Mouse (Mus musculus) bone marrow, adult 2 months (tissue): ENCODE measurements around the gene Cfap36. TPM values are rescaled to one million over a fixed set of nuclear protein-coding genes. Genes with fewer than 3 reads are reported as not detected.

Source experiments
- H3K27ac ChIP-seq: fragments of 200-500 bp; 2 replicates; pipeline ENCODE4 v1.5.1; 2012; ENCODE audit warnings: low read depth, mild to moderate bottlenecking, control low read depth, inconsistent platforms, low read length; ENCODE audit not compliant: control insufficient read depth, poor library complexity, insufficient read depth
- H3K4me1 ChIP-seq: fragments of 200-500 bp; 2 replicates; pipeline ENCODE4 v1.6.1; 2011; ENCODE audit warnings: low read length; ENCODE audit not compliant: control insufficient read depth, insufficient read depth
- H3K4me3 ChIP-seq: fragments of 200-500 bp; replicated peaks from 2 replicates; pipeline ENCODE3; 2011; ENCODE audit warnings: mild to moderate bottlenecking, low read depth, low read length, control low read depth; ENCODE audit not compliant: control insufficient read depth
- CTCF ChIP-seq: fragments of 200-500 bp; IDR thresholded peaks from 2 replicates; pipeline ENCODE4 v1.5.1; 2011; ENCODE audit warnings: low read length, control low read depth; ENCODE audit not compliant: control insufficient read depth, insufficient read depth
- POLR2A ChIP-seq: fragments of 200-500 bp; IDR thresholded peaks from 2 replicates; pipeline ENCODE4 v1.6.1; 2011; ENCODE audit warnings: low read depth, mild to moderate bottlenecking, control low read depth, low read length, borderline replicate concordance; ENCODE audit not compliant: control insufficient read depth
- WGBS: fragments of 180-500 bp; shearing (Covaris S2); methylation state at CpG from one replicate; pipeline ENCODE4 v1.1.7; 2018; 5-methylcytosine and 5-hydroxymethylcytosine counted together
- polyA plus RNA-seq: library from polyadenylated mRNA; stranded (reverse); fragments of >200 nt; gene quantifications from 2 replicates; pipeline ENCODE4 v1.2.4, GENCODE M21; 2011; ENCODE audit warnings: low replicate concordance; ENCODE audit not compliant: missing spikeins, insufficient read depth, insufficient read length

The Cfap36 gene
- polyA plus RNA-seq, 1 experiment = 12.1 TPM

DNA sequence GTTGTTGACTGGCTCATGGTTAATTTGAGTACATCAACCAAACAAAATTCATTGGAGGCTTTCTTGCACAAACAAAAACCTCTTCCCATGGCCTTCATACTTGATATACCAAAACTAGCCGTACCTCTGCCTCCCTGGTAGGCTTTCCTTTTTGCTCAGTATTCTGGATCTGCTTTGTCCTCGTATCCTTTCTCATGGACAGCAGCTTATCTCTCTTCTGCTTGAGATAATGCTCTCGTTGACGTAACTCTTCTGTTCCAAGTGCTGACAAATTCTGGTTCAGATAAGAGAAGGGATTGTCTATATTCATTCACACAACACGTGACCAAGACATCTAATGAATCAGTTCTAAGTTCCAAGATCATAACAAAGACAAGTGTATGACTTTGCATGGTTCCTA is 24.9 kb downstream of the Cfap36 start:
- 70% methylated on average over 5 of the region's 5 CpGs for WGBS
- TF ChIP-seq POLR2A (no peak), CTCF (no peak)
- no peak overlapping the region for H3K4me3 ChIP-seq
- no peak overlapping the region for H3K27ac ChIP-seq
- H3K4me1 ChIP-seq = no peaks in the 10 kb centered on the region

DNA sequence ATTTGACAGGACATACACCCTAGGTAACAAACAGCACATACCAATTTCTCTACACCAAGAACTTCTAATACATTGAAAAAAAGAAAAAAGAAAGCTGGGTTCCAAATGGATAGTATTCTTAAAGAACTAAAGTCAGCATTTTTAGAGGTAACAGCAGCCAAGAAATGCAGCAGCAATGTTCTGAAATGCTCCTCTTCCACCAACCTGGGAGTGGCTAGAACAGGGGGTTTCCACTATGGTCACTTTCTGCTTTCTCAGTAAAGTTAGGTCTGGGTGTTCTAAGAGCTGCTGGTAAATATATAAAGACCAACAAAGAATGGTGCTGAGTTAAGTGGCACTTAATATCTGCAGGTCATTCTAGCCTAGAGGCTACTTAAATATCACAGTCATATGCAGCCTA is 28.2 kb downstream of the Cfap36 start:
- no peak overlapping the region for H3K27ac ChIP-seq
- H3K4me3 ChIP-seq = no peak overlapping the region
- TF ChIP-seq POLR2A (no peak), CTCF (no peak)
- H3K4me1 ChIP-seq = no peaks in the 10 kb centered on the region

GRCm38 (mm10) chr11:29216196-29216595 is 31.0 kb downstream of the Cfap36 start:
- no peak overlapping the region for H3K27ac ChIP-seq
- H3K4me3 ChIP-seq = no peak overlapping the region
- WGBS = 65% methylated on average over 2 of the region's 2 CpGs
- H3K4me1 ChIP-seq = no peaks in the 10 kb centered on the region
- TF ChIP-seq POLR2A = no peak
- no peak for TF ChIP-seq CTCF

DNA sequence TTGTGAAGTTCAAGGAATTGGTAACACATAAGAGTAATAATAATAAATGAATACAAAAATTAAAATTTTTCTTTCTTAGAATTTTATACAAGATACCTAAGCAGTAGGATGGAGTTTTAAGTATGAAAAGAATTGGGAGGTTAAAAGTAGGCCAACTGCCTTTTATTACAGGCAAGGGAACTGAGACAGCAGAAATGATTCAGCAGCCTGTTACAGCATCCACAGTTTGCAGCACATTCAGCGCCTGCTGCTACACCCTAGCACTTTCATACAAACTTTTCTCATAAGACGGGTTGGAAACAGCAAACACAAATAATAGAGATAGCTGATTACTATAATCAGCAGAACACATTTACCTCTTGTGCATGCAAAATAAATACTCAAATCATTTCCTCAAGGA is 37.4 kb downstream of the Cfap36 start:
- WGBS = 91% methylated on average over 2 of the region's 2 CpGs

DNA sequence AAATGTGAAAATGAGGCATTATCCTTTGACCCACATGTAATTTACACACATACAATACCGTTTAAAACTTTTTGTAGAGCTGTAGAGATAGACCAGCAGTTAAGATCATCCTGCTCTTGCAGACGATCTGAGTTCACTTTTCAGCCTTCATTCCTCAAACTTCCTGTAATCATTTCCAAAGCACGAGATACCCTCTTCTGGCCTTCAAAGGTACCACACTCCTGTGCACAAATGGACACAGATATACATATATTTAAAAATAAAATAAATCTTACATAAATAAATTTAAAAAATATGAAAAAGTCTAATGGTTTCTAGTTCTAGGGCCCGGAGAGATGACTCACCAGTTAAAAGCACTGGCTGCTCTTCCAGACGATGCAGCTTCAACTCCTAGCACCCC is 43.6 kb downstream of the Cfap36 start:
- H3K4me3 ChIP-seq = no peak overlapping the region
- TF ChIP-seq POLR2A (no peak), CTCF (no peak)
- H3K27ac ChIP-seq = no peak overlapping the region
- WGBS = 84% methylated on average over 5 of the region's 5 CpGs
- no peaks in the 10 kb centered on the region for H3K4me1 ChIP-seq

More for the DNA sequence above, 37.4 kb downstream of the Cfap36 start:
- Histone ChIP-seq H3K4me3 (no peak overlapping the region), H3K27ac (no peak overlapping the region), H3K4me1 (no peaks in the 10 kb centered on the region)
- TF ChIP-seq POLR2A (no peak), CTCF (no peak)

DNA sequence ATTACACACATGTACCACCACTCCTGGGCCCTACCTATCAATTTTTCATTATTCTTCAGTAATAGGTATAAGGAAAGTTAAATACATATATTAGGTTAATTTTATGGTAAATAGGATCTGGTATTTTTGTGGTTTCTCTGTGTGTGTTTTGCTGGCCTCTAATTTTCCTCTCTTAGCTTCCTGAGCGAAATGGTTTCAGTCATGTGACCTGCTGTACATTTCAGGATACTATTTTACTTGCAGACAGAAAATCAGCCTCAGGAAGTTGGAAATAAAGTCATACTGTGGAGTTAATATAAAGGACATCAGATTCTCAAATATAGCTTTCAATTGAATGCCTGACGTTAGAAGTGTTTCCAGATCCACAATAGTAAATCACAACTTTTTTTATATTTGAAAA is 58.2 kb downstream of the Cfap36 start:
- Histone ChIP-seq H3K4me3 (no peak overlapping the region), H3K27ac (no peak overlapping the region), H3K4me1 (no peaks in the 10 kb centered on the region)
- 66% methylated on average over 2 of the region's 2 CpGs for WGBS
- no peak for TF ChIP-seq CTCF
- TF ChIP-seq POLR2A = no peak

- H3K4me3 ChIP-seq = no peak overlapping the region
- no peak overlapping the region for H3K27ac ChIP-seq
- 93% methylated on average over 5 of the region's 5 CpGs for WGBS
- H3K4me1 ChIP-seq = no peaks in the 10 kb centered on the region
- no peak for TF ChIP-seq CTCF
Measured at GRCm38 (mm10) chr11:29181751-29182150, 65.5 kb downstream of the Cfap36 start.

DNA sequence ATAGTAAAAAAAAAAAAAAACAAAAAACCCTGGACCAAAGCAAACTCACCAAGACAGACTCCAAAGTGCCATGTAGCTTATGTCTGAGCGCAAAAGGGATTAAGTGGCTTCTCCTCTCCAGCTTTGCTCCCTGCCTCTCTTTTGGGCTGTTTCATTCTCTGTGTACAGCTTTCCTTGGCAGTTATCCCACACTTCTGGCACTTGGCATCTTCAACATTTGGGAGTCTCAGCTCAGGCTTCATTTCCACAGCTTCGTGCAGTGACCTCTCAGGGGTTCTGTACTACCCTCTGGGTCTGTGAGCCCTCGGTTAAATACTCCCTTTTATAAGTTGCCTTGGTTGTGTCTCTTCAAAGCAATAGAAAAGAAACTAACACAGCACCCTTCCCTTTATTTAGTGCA is 66.6 kb downstream of the Cfap36 start:
- 87% methylated on average over 3 of the region's 3 CpGs for WGBS

DNA sequence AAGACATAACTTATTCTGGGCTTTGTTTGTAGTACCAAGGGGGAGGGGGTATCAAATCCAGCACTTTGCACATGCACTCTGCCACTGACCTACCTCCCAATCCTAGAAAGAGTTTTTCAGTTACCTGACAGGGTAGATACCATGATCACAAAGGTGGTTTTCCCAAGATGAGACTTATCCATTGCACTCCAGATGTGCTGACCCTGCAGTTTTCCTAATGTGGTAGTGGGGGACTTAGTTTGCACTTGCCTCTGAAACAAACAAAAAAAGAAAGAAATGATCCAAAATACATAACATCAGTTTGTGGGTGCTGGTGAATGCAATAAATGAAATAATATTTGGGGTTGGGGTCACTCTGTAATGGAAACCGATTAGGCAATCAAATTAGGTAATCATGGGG is 67.9 kb downstream of the Cfap36 start:
- Histone ChIP-seq H3K4me3 (no peak overlapping the region), H3K27ac (no peak overlapping the region), H3K4me1 (no peaks in the 10 kb centered on the region)
- TF ChIP-seq CTCF = no peak
- TF ChIP-seq POLR2A = no peak
- 80% methylated on average over 1 of the region's 1 CpGs for WGBS

More for the DNA sequence above, 66.6 kb downstream of the Cfap36 start:
- H3K4me1 ChIP-seq = no peaks in the 10 kb centered on the region
- TF ChIP-seq CTCF (no peak), POLR2A (no peak)
- no peak overlapping the region for H3K27ac ChIP-seq
- H3K4me3 ChIP-seq = no peak overlapping the region
